Mouse (Mus musculus): ENCODE results near the gene Olfml2a.

- TF ChIP-seq CTCF (IDR thresholded peaks at IDR 0.05; ENCODE audit: borderline replicate concordance, extremely low read depth, insufficient read depth, insufficient read length) (no peak), POLR2A (IDR thresholded peaks at IDR 0.05; ENCODE audit: borderline replicate concordance, extremely low read depth, insufficient read depth, insufficient read length, poor library complexity, severe bottlenecking) (no peak)
These were observed 16.8 kb upstream of the Olfml2a start for GRCm38 (mm10) chr2:38914965-38915364.

All from brain, embryonic 14.5 days (tissue).